Mouse (Mus musculus) hindbrain, embryonic 11.5 days (tissue): ENCODE data around the gene Olfr95. TPM values are rescaled to one million over a fixed set of nuclear protein-coding genes. Genes with fewer than 3 reads are reported as not detected.
"Not testable (repeated sequence)": the region's sequence is repeated elsewhere in the genome, so short reads cannot be mapped to it uniquely, and the experiment has no call there.

Experiments used
- ATAC-seq: fragments of 200-750 bp; cut with Nextera tagmentation; 2 replicates; pipeline ENCODE4 v1.8.0; 2017; ENCODE audit warnings: mild to moderate bottlenecking, moderate TSS enrichment, moderate library complexity; ENCODE audit not compliant: low FRiP score
- DNase-seq: peaks from one replicate; pipeline ENCODE4 v3.0.0-alpha.2; 2015; ENCODE audit warnings: low spot score
- H3K27ac ChIP-seq: fragments of 300-500 bp; sonication (generic); 2 replicates; pipeline ENCODE4 v1.5.1; 2014; ENCODE audit warnings: mild to moderate bottlenecking, low read depth, low read length
- H3K27me3 ChIP-seq: fragments of 300-500 bp; sonication (generic); 2 replicates; pipeline ENCODE4 v1.6.1; 2014; ENCODE audit warnings: mild to moderate bottlenecking, low read length, moderate library complexity, mixed read lengths; ENCODE audit not compliant: control insufficient read depth, insufficient read depth
- H3K36me3 ChIP-seq: fragments of 300-500 bp; sonication (generic); 2 replicates; pipeline ENCODE4 v1.6.1; 2014; ENCODE audit warnings: mild to moderate bottlenecking, low read length, moderate library complexity, mixed read lengths; ENCODE audit not compliant: control insufficient read depth, insufficient read depth
- H3K4me1 ChIP-seq: fragments of 300-500 bp; sonication (generic); replicated peaks from 2 replicates; pipeline ENCODE4 v1.6.1; 2014; ENCODE audit warnings: low read length, mixed read lengths; ENCODE audit not compliant: control insufficient read depth, insufficient read depth
- H3K4me2 ChIP-seq: fragments of 300-500 bp; sonication (generic); replicated peaks from 2 replicates; pipeline ENCODE4 v1.6.1; 2014; ENCODE audit warnings: mild to moderate bottlenecking, low read depth, low read length
- H3K4me3 ChIP-seq: fragments of 300-500 bp; sonication (generic); 2 replicates; pipeline ENCODE4 v1.5.1; 2014; ENCODE audit warnings: low read depth, low read length
- H3K9ac ChIP-seq: fragments of 300-500 bp; sonication (generic); 2 replicates; pipeline ENCODE4 v1.6.1; 2014; ENCODE audit warnings: low read depth, low read length
- H3K9me3 ChIP-seq: fragments of 300-500 bp; sonication (generic); 2 replicates; pipeline ENCODE4 v1.6.1; 2016; ENCODE audit warnings: low read length; ENCODE audit not compliant: control insufficient read depth
- WGBS: fragments of 180-500 bp; shearing (Covaris S2); extraction: QIAGEN DNeasy Blood & Tissue Kit; methylation state at CpG from one replicate; pipeline ENCODE4 v1.1.7; 2014; 5-methylcytosine and 5-hydroxymethylcytosine counted together
- polyA plus RNA-seq: library from polyadenylated mRNA; unstranded; fragments of >200 nt; fragmentation: Nextera tagmentation; extraction: Ambion mirVana; gene quantifications from 2 replicates; pipeline ENCODE4 v1.2.1, GENCODE M21; 2014

Olfr95 gene
- not detected in 2 replicates for polyA plus RNA-seq

DNA sequence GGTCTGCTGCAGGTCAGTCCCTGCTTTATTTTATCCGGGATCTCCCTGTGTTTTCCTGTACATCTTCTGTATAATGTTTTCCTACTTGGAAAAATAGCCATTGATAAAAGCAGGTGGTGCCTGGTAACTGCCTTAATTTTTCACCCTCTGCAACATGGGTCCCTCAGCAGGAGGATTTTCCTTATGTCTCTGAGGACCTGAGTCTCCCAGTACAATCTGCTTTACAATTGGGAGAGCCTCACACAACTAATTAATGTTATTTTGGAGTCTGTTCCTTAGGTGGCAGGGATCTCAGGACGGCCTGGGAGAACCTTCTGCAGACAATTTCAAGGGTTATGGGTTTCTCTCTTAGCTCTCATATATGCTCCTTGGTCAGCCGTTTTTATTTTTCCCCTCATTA is at the start of gene Olfr95:
TSS of gene Olfr95 (minus strand) at position 101 of the 400 bp plus-strand sequence.
- no peak for ATAC-seq
- no peak for DNase-seq
- WGBS: 76% methylated on average over 3 of the region's 3 CpGs
- no peak within 1 kb of the TSS for H3K27ac ChIP-seq
- no peak within 1 kb of the TSS for H3K4me3 ChIP-seq
- H3K4me2 ChIP-seq: no peak within 1 kb of the TSS
- no peaks in the 10 kb centered on the region for H3K9me3 ChIP-seq
- peaks cover 8% of the 10 kb centered on the region for H3K27me3 ChIP-seq
- no peak within 1 kb of the TSS for H3K9ac ChIP-seq
- H3K4me1 ChIP-seq: no peaks in the 10 kb centered on the region
- H3K36me3 ChIP-seq: no peaks in the 10 kb centered on the region

DNA sequence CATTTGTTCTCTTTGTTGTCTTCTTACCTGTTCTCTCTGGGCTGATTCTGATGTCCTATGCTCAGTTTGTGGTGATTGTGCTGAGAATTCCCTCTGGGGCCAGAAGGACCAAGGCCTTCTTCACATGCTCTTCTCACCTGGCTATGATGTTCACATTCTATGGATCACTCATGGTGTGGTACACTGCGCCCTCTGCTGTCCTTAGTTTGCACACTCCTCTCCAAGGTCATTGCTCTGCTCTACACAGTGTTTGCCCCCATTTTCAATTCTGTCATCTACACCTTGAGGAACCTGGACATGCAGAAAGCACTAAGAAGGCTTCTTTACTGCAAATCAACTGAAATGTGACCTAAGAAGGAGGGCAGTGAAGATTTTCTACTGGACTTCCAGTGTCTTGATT is 37.6 kb upstream of the Olfr95 start:
- Histone ChIP-seq H3K4me2 (no peak overlapping the region), H3K27ac (no peak overlapping the region), H3K27me3 (no peaks in the 10 kb centered on the region), H3K4me3 (no peak overlapping the region), H3K36me3 (no peaks in the 10 kb centered on the region), H3K9ac (no peak overlapping the region), H3K9me3 (no peaks in the 10 kb centered on the region), H3K4me1 (no peaks in the 10 kb centered on the region)
- DNase-seq: peak; percentile 6
- 14% methylated on average over 1 of the region's 1 CpGs for WGBS
- no peak for ATAC-seq

DNA sequence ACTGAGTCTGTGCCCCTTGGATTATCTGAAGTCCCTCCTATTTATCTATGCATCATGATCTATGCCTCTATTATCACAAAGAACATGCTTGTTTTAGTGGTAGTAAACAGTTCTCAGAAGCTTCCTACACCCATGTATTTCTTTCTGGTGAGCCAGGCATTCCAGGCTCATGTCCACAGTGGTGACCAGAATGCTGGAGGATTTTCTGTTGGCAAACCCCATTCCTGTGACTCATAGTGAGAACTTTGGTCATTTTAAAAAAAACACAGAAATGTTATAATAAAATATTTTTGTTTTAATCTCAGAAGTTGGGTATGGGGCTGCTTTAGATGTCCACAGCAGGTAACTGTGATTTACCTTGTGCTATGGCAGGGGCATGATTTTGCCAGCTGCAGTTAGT is 36.5 kb upstream of the Olfr95 start:
- no peak for ATAC-seq

DNA sequence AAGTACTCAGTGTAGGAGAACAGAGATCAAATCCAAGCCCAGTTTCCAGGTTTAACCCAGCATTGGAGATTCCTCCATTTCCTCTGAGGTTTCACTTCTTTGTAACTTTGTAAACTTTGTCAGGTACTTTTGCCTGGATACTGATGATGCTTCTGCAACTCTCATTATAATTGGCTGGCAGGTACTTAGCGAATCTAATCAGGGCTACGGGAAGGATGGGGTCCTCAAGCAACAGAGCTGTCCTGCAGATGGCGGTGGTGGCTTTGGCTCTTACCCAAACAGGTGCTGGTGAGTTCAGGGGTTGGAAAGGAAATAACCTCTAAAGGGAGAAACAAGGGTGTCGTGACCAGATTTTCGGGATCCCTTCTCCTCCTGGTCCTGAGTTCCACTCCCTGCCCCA is 33.8 kb upstream of the Olfr95 start:
- no peaks in the 10 kb centered on the region for H3K4me1 ChIP-seq
- no peaks in the 10 kb centered on the region for H3K36me3 ChIP-seq
- H3K27ac ChIP-seq: no peak overlapping the region
- H3K4me2 ChIP-seq: no peak overlapping the region
- no peaks in the 10 kb centered on the region for H3K9me3 ChIP-seq
- no peak for ATAC-seq
- WGBS: 39% methylated on average over 5 of the region's 5 CpGs
- DNase-seq: peak; percentile 7
- no peaks in the 10 kb centered on the region for H3K27me3 ChIP-seq
- H3K4me3 ChIP-seq: no peak overlapping the region
- H3K9ac ChIP-seq: no peak overlapping the region

More for the DNA sequence above, 36.5 kb upstream of the Olfr95 start:
- H3K9ac ChIP-seq: no peak overlapping the region
- DNase-seq: no peak
- no peaks in the 10 kb centered on the region for H3K4me1 ChIP-seq
- no peaks in the 10 kb centered on the region for H3K27me3 ChIP-seq
- no peak overlapping the region for H3K4me3 ChIP-seq
- no peaks in the 10 kb centered on the region for H3K36me3 ChIP-seq
- H3K4me2 ChIP-seq: no peak overlapping the region
- H3K9me3 ChIP-seq: no peaks in the 10 kb centered on the region
- H3K27ac ChIP-seq: no peak overlapping the region

DNA sequence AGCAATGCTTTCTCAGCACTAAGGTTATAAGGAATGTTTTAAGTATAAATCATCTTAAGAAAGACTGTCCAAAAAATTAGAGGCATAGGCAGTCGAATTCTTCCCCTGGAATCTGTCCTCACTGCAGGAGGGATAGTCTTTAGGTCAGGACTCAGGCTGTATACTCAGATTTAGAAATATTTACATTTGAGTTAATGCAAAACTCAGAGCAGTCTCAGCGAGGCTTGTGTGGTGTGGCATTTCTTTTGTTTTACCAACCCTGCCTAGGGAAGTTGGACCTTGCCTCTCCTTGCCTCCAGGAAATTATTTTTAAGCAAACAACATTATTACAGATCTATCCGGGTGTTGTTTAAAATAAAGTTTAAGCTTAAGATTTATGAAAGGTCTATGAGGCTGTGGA is 29.3 kb upstream of the Olfr95 start:
- no peak for ATAC-seq
- 53% methylated on average over 3 of the region's 3 CpGs for WGBS

DNA sequence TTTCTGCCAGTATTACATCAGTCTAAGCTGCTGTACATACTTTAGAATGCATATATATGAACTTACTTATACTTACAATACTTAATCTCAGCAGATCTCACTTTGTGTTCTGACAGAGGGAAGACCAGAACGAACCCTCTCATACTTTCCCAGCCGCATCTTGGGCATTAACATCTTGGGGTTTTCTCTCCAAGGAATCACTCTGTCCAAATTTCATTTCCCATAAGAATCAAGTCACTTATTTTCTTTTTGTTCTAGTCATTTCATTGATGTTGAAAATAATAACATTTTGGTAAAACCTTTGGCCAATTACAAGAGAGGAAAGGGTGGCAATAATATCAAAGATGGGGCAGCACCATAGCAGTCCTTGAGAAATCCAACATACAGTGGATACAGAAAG is 24.3 kb upstream of the Olfr95 start, which contains the start of gene Olfr97:
TSS of gene Olfr97 (minus strand) at position 101 of the 400 bp plus-strand sequence.
- ATAC-seq, H3K4me3 ChIP-seq, H3K36me3 ChIP-seq, DNase-seq, H3K9ac ChIP-seq, H3K4me1 ChIP-seq, H3K9me3 ChIP-seq, H3K4me2 ChIP-seq, H3K27me3 ChIP-seq, H3K27ac ChIP-seq: not testable (repeated sequence)
- WGBS: 88% methylated on average over 2 of the region's 2 CpGs

More for the DNA sequence above, 29.3 kb upstream of the Olfr95 start:
- H3K9ac ChIP-seq: no peak overlapping the region
- no peaks in the 10 kb centered on the region for H3K27me3 ChIP-seq
- no peak overlapping the region for H3K4me3 ChIP-seq
- H3K36me3 ChIP-seq: no peaks in the 10 kb centered on the region
- H3K4me1 ChIP-seq: no peaks in the 10 kb centered on the region
- H3K27ac ChIP-seq: no peak overlapping the region
- H3K4me2 ChIP-seq: no peak overlapping the region
- no peaks in the 10 kb centered on the region for H3K9me3 ChIP-seq
- DNase-seq: no peak

DNA sequence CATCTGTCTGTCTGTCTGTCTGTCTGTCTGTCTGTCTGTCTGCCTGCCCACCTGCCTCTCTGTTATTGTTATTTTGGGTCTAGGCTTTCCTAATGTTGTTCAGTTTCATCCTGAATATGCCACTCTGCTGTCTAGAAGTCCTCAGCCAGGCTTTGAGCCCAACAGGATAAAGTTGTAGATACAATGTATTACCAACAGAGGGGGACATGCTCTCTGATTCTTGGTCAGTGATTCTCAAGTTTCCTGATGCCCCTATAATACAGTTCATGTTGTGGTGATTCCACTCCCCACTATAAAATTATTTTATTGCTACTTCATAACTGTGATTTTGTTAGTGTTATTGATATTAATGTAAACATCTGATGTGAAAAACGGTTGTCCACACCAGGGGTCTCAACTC is 9.0 kb upstream of the Olfr95 start:
- no peak overlapping the region for H3K27ac ChIP-seq
- no peaks in the 10 kb centered on the region for H3K4me1 ChIP-seq
- no peak overlapping the region for H3K4me3 ChIP-seq
- H3K9me3 ChIP-seq: no peaks in the 10 kb centered on the region
- ATAC-seq (no peak), DNase-seq (no peak)
- no peak overlapping the region for H3K4me2 ChIP-seq
- no peaks in the 10 kb centered on the region for H3K36me3 ChIP-seq
- WGBS: 34% methylated on average over 1 of the region's 1 CpGs
- no peaks in the 10 kb centered on the region for H3K27me3 ChIP-seq
- H3K9ac ChIP-seq: no peak overlapping the region

DNA sequence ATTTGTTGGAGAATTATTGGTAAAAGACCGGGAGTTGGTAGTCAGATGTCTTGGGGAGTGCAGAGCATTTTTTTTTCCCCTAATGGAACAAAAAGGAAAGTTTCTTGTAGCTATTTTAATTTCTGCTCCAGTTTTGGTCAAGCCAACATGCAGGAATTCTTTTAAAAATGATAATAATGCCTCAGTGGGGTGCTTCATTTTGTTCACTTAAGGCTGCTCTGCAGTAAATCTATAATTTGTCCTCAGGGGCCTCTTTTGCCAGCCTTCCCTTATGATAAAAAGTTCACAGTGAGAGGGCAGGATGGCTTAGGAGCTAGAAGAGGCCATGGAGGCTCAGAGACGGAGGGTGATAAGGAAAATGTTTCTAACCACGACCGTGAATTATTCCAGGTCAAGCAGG is 6.9 kb upstream of the Olfr95 start, which contains the start of gene Olfr96:
TSS of gene Olfr96 (plus strand) at position 301 of the 400 bp plus-strand sequence.
- H3K9ac ChIP-seq: no peak within 1 kb of the TSS
- WGBS: 73% methylated on average over 4 of the region's 4 CpGs
- no peaks in the 10 kb centered on the region for H3K36me3 ChIP-seq
- no peak for ATAC-seq
- no peaks in the 10 kb centered on the region for H3K27me3 ChIP-seq
- H3K4me2 ChIP-seq: no peak within 1 kb of the TSS
- no peaks in the 10 kb centered on the region for H3K4me1 ChIP-seq
- no peaks in the 10 kb centered on the region for H3K9me3 ChIP-seq
- H3K27ac ChIP-seq: no peak within 1 kb of the TSS
- H3K4me3 ChIP-seq: no peak within 1 kb of the TSS
- no peak for DNase-seq

DNA sequence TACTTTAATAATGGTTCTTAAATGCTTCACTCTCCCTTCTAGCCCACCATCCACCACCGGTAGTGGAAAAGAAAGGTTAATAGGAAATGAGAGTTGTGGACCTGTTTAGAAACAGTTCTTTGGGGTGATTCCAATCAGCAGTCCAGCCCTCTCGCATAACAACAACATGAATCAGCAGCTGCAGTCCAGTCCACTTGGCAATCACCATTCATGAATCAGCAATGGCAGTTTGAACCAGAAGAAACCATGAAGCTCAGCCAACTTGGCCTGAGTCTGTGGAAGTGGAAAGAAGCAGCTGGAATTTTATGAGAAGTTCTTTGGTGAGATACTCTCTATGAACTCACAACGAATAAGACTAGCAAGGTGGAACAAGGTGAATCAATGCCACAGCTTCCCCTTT is 5.6 kb upstream of the Olfr95 start:
- Histone ChIP-seq H3K4me3 (no peak overlapping the region), H3K36me3 (no peaks in the 10 kb centered on the region), H3K9ac (no peak overlapping the region), H3K4me2 (no peak overlapping the region), H3K4me1 (no peaks in the 10 kb centered on the region), H3K27ac (no peak overlapping the region), H3K27me3 (no peaks in the 10 kb centered on the region), H3K9me3 (no peaks in the 10 kb centered on the region)
- ATAC-seq (no peak), DNase-seq (no peak)
- 94% methylated on average over 3 of the region's 3 CpGs for WGBS
